Comparison of ENCODE assay signal across 19 mouse cellular contexts in genomic region chr2:90543989-90544388, GRCm38 (mm10). TPM values are rescaled to one million over a fixed set of nuclear protein-coding genes. Genes with fewer than 3 reads are reported as not detected.
DNase-seq lines count a peak whose midpoint lies in the region; ATAC-seq and TF ChIP-seq lines count a peak whose summit lies in the region.
"Had no signal": no experiment of that assay in that cellular context is flagged by ENCODE, and none has a peak within 500 bp of the region (broad histone marks: within the 10 kb centered on the region; RNA-seq: fewer than 3 reads in every experiment).

No protein-coding gene starts in this region.

- WGBS in midbrain, embryonic 15.5 days: 96% methylated on average over 3 of the region's 3 CpGs
- WGBS in midbrain, embryonic 11.5 days: 96% methylated on average over 3 of the region's 3 CpGs
- 89% methylated on average over 3 of the region's 3 CpGs for WGBS in liver, postnatal 0 days (ENCODE audit: insufficient replicate concordance)

- H3K9ac ChIP-seq in midbrain, embryonic 15.5 days: no peak overlapping the region
- H3K9ac ChIP-seq in midbrain, embryonic 11.5 days (ENCODE audit: low read length): no peak overlapping the region
- H3K9ac ChIP-seq in liver, postnatal 0 days (replicated peaks): no peak overlapping the region

- H3K27me3 ChIP-seq in midbrain, embryonic 15.5 days (replicated peaks): no peaks in the 10 kb centered on the region
- H3K27me3 ChIP-seq in midbrain, embryonic 11.5 days (ENCODE audit: control insufficient read depth, insufficient read depth, low read length): no peaks in the 10 kb centered on the region
- no peaks in the 10 kb centered on the region for H3K27me3 ChIP-seq in liver, postnatal 0 days (ENCODE audit: insufficient read depth, low read length)

- no peaks in the 10 kb centered on the region for H3K36me3 ChIP-seq in midbrain, embryonic 15.5 days (replicated peaks)
- no peaks in the 10 kb centered on the region for H3K36me3 ChIP-seq in midbrain, embryonic 11.5 days (ENCODE audit: control insufficient read depth, insufficient read depth, low read length)
- no peaks in the 10 kb centered on the region for H3K36me3 ChIP-seq in liver, postnatal 0 days (replicated peaks; ENCODE audit: insufficient read depth, low read length)
- H3K36me3 ChIP-seq: G1E had no signal

- TF ChIP-seq CTCF in gastrocnemius, adult 2 months (IDR thresholded peaks at IDR 0.05): peak; percentile 44
- TF ChIP-seq CTCF in liver, postnatal 0 days (IDR thresholded peaks at IDR 0.05; ENCODE audit: low read depth): no peak

- TF ChIP-seq EP300 in liver, postnatal 0 days (IDR thresholded peaks at IDR 0.05; ENCODE audit: low read depth): no peak

- no peak overlapping the region for H3K4me2 ChIP-seq in midbrain, embryonic 15.5 days
- H3K4me2 ChIP-seq in midbrain, embryonic 11.5 days: no peak overlapping the region
- no peak overlapping the region for H3K4me2 ChIP-seq in liver, postnatal 0 days (ENCODE audit: low read depth, low read length)

- peak; percentile 68 for DNase-seq in gastrocnemius, adult 2 months
- DNase-seq in gastrocnemius, postnatal 4 days (ENCODE audit: low spot score in 2 of 2): no peak
- DNase-seq in midbrain, embryonic 11.5 days (ENCODE audit: low spot score, missing footprints): no peak
- DNase-seq in cerebellum, adult 8-10 months: peak; percentile 81
- DNase-seq in gastrocnemius, adult 8-10 months (ENCODE audit: low spot score in 2 of 2): peak; percentile 32 to 41
- DNase-seq in right cerebral cortex, postnatal 14 days: no peak
- no peak for DNase-seq in liver, postnatal 0 days
- DNase-seq: adrenal gland, postnatal 14 days; kidney, adult 8-10 months; liver; lung, postnatal 14 days; right cerebral cortex, adult 18-20 months; thymus, postnatal 25 days had no signal

- no peak for ATAC-seq in midbrain, embryonic 15.5 days (replicated peaks)
- no peak for ATAC-seq in midbrain, embryonic 11.5 days (ENCODE audit: low FRiP score)
- ATAC-seq in liver, postnatal 0 days: no peak
- ATAC-seq: activated CD4-positive, CD25-positive, alpha-beta regulatory T cell, adult 4 months; forebrain, embryonic 16.5 days; inflammation-experienced regulatory T-cells, adult 6 months; midbrain, embryonic 16.5 days had no signal

- intact Hi-C loops in gastrocnemius, adult 2 months (cut with DNase I): loop anchor here (5.0 kb wide), 2 partner anchors 33 to 67 kb away; no protein-coding TSS in a partner anchor

- H3K4me3 ChIP-seq in gastrocnemius, adult 2 months: no peak overlapping the region
- no peak overlapping the region for H3K4me3 ChIP-seq in midbrain, embryonic 15.5 days
- no peak overlapping the region for H3K4me3 ChIP-seq in midbrain, embryonic 11.5 days (ENCODE audit: low read depth, low read length)
- H3K4me3 ChIP-seq in liver, postnatal 0 days (ENCODE audit: low read depth, low read length): no peak overlapping the region

- H3K9me3 ChIP-seq in midbrain, embryonic 15.5 days: no peaks in the 10 kb centered on the region
- no peaks in the 10 kb centered on the region for H3K9me3 ChIP-seq in midbrain, embryonic 11.5 days (ENCODE audit: control insufficient read depth, low read length)
- no peaks in the 10 kb centered on the region for H3K9me3 ChIP-seq in liver, postnatal 0 days (ENCODE audit: low read length)
- H3K9me3 ChIP-seq: G1E had no signal

- H3K4me1 ChIP-seq in midbrain, embryonic 15.5 days: no peaks in the 10 kb centered on the region
- H3K4me1 ChIP-seq in midbrain, embryonic 11.5 days (ENCODE audit: control insufficient read depth, insufficient read depth, low read length): peaks cover 3% of the 10 kb centered on the region; the same call in 1 of the 2 replicates
- H3K4me1 ChIP-seq in liver, postnatal 0 days (ENCODE audit: insufficient read depth): peaks cover 29% of the 10 kb centered on the region

- no peak overlapping the region for H3K27ac ChIP-seq in gastrocnemius, adult 2 months
- H3K27ac ChIP-seq in midbrain, embryonic 15.5 days: 0 out of 2 replicates have a peak overlapping the region, but pooled peaks have one; percentile 8
- H3K27ac ChIP-seq in midbrain, embryonic 11.5 days (ENCODE audit: low read depth, low read length): no peak overlapping the region
- no peak overlapping the region for H3K27ac ChIP-seq in liver, postnatal 0 days (ENCODE audit: low read depth)

RNA-seq across cellular contexts. Expression of gene Ptprj, which starts 36.5 kb away (rescaled TPM):
- 1 to 10 TPM; 2.1 to 4.2 TPM for total RNA-seq in gastrocnemius, adult 2 months (2021)
- total RNA-seq in gastrocnemius, postnatal 4 days (2021): 10 to 100 TPM; 12.5 to 12.7 TPM
- 5.9 and 6.1 TPM in 2 replicates for polyA plus RNA-seq in midbrain, embryonic 15.5 days (2015; fragmentation: Nextera tagmentation; extraction: Ambion mirVana)
- 2.9 and 3.1 TPM in 2 replicates for polyA plus RNA-seq in midbrain, embryonic 11.5 days (2014; fragmentation: Nextera tagmentation; extraction: Ambion mirVana)
- 1 to 10 TPM; 1.3 to 3.1 (median 2.1) TPM for total RNA-seq in gastrocnemius, adult 8-10 months (2022)
- polyA plus RNA-seq in liver, postnatal 0 days (2015; fragmentation: Nextera tagmentation; extraction: Ambion mirVana): 2.7 and 2.8 TPM in 2 replicates

Comparison
In these comparisons a context has a peak if more than half of its experiments do, and no peak if none do; other contexts are left out.
1. DNase-seq: peak in gastrocnemius, adult 2 months (single experiment), cerebellum, adult 8-10 months (single experiment) and gastrocnemius, adult 8-10 months (2 of 2); none in gastrocnemius, postnatal 4 days (0 of 2), midbrain, embryonic 11.5 days (single experiment), right cerebral cortex, postnatal 14 days (single experiment) and liver, postnatal 0 days (single experiment).